Mouse (Mus musculus) small intestine, adult 2 months (tissue): Measurements from ENCODE around the gene Sptbn4. TPM values are rescaled to one million over a fixed set of nuclear protein-coding genes. Genes with fewer than 3 reads are reported as not detected.

Experiments used
- H3K27ac ChIP-seq: fragments of 200-500 bp; 2 replicates; pipeline ENCODE4 v1.5.1; 2012; ENCODE audit warnings: low read depth, low read length, control low read depth, inconsistent platforms; ENCODE audit not compliant: insufficient read depth
- H3K27me3 ChIP-seq: fragments of 200-500 bp; 2 replicates; pipeline ENCODE4 v1.6.1; 2012; ENCODE audit warnings: mild to moderate bottlenecking, moderate library complexity, low read length, inconsistent platforms; ENCODE audit not compliant: control insufficient read depth, insufficient read depth
- H3K36me3 ChIP-seq: fragments of 200-500 bp; 2 replicates; pipeline ENCODE4 v1.6.1; 2012; ENCODE audit warnings: mild to moderate bottlenecking, low read length, control low read depth, inconsistent platforms; ENCODE audit not compliant: control insufficient read depth, insufficient read depth
- H3K4me1 ChIP-seq: fragments of 200-500 bp; 2 replicates; pipeline ENCODE4 v1.6.1; 2012; ENCODE audit warnings: low read length, inconsistent platforms, mixed read lengths; ENCODE audit not compliant: control insufficient read depth, insufficient read depth, insufficient read length
- H3K4me3 ChIP-seq: fragments of 200-500 bp; 2 replicates; pipeline ENCODE4 v1.5.1; 2012; ENCODE audit warnings: low read depth, mild to moderate bottlenecking, control low read depth, inconsistent platforms, low read length, moderate library complexity
- CTCF ChIP-seq: fragments of 200-500 bp; IDR thresholded peaks from 2 replicates; pipeline ENCODE4 v1.5.1; 2012; ENCODE audit warnings: low read depth, mild to moderate bottlenecking, control low read depth, inconsistent platforms, low read length, moderate library complexity, mixed read lengths; ENCODE audit not compliant: insufficient replicate concordance, insufficient read length; ENCODE audit errors: extremely low read depth
- POLR2A ChIP-seq: fragments of 200-500 bp; IDR thresholded peaks from 2 replicates; pipeline ENCODE4 v1.6.1; 2012; ENCODE audit warnings: low read depth, mild to moderate bottlenecking, control low read depth, inconsistent platforms, low read length, moderate library complexity
- WGBS: fragments of 180-500 bp; shearing (Covaris S2); methylation state at CpG from one replicate; pipeline ENCODE4 v1.1.7; 2018; 5-methylcytosine and 5-hydroxymethylcytosine counted together
- polyA plus RNA-seq: library from polyadenylated mRNA; depleted of rRNA; stranded (reverse); fragments of >200 nt; gene quantifications from 2 replicates; pipeline ENCODE4 v1.2.3, GENCODE M21; 2012; rRNA removed

The Sptbn4 gene
- polyA plus RNA-seq, 1 experiment: 0.19 TPM

DNA sequence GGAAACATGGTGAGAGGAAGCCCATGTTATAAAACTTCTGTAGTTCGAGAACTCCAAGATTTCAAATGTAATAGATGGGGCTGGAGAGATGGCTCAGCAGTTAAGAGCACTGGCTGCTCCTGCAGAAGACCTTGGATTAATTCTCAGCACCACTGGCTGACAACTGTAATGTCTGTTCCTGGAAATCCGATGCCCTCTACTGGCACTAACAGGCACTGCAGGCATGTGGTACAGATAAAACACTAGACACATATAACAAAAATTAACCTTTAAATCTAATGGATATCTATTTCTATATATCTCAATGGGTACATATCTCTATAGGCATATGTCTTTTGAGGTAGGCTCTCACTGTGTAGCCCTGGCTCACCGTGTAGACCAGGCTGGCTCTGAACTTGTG is 133.1 kb downstream of the Sptbn4 start:
- Histone ChIP-seq H3K36me3 (no peaks in the 10 kb centered on the region), H3K4me3 (no peak overlapping the region), H3K4me1 (peaks cover 3% of the 10 kb centered on the region), H3K27me3 (no peaks in the 10 kb centered on the region), H3K27ac (no peak overlapping the region)
- peak; percentile 27; the same call in 1 of the 2 replicates for TF ChIP-seq CTCF
- TF ChIP-seq POLR2A: no peak
- 89% methylated on average over 3 of the region's 3 CpGs for WGBS

DNA sequence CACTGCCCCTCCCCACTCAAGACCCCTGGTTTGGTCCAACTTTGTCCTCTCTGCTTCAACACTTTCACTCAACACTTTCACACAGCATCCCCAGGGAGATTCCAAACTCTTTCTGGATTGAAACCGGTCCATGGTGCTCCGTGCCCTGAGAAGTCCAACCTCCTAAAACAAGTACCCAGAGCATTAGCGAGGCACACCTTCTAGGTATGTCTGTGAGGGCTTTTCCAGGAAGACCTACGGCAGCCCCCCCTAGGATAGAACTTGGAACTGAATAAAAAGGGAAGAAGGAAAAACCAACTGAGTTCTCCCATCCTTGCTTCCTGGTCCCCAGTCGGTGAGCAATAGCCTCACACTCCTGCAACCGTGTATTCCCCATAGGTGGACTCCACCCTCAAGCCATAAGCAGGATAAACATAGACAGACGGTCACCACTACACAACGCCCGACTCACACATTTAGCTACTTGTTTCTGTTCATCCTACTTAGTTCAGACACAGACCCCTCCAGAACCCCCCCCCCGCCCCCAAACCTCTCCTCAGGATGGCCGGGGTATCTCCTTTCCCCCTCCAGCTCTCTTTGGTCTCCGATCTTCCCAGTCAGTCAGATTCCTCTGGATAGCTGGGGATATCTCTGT is 135.7 kb downstream of the Sptbn4 start:
- Histone ChIP-seq H3K4me1 (peaks cover 3% of the 10 kb centered on the region), H3K36me3 (no peaks in the 10 kb centered on the region), H3K27me3 (no peaks in the 10 kb centered on the region), H3K4me3 (no peak overlapping the region), H3K27ac (no peak overlapping the region)
- no peak for TF ChIP-seq POLR2A
- no peak for TF ChIP-seq CTCF
- WGBS: 83% methylated on average over 12 of the region's 12 CpGs

DNA sequence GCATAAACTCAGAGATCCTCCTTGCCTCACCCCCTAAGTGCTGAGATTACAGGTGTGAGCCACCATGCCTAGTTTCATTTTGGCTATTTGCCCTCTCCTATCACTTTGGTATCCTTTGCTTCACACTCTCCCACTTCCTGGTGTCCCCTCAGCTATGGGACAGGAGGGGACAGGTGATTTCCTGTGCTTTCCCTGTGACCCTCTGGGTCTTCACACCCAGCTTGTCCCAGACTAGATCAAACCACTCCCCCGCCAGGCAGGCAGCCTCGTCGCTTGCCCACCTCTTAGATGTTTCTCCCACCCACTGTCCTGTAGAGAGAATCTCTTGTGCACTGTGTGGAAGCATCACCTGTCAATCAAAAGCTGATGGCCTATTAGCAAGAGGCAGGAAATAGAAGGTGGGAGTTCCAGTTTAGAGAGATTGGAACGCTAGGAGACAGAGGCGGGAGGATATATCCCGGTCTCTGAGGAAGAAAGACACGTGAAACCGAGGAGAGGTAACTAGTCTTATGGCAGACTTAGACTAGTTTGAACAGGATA is 136.4 kb downstream of the Sptbn4 start:
- WGBS: 61% methylated on average over 8 of the region's 8 CpGs
- TF ChIP-seq POLR2A (no peak), CTCF (no peak)
- Histone ChIP-seq H3K36me3 (no peaks in the 10 kb centered on the region), H3K27me3 (no peaks in the 10 kb centered on the region), H3K4me3 (no peak overlapping the region), H3K27ac (no peak overlapping the region), H3K4me1 (peaks cover 3% of the 10 kb centered on the region)

DNA sequence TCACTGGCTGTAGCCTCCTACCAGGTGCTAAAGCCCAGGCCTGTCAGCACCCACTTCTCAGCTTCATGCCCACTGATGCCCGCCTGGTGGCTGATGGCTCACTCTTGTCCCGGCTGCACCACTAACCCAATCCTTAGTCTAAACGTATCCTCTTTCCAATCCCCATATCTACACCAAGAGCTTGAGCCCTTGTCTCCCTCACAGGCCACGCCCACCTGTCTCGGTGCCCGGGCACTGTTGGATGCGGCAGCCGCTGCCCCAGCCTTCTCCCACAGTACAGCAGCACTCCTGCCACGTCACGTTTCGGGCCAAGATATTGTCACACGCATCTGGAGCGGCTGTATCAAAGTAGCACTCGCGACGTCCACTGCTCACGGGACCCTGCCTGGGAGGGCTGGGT is 137.2 kb downstream of the Sptbn4 start:
- H3K27me3 ChIP-seq: no peaks in the 10 kb centered on the region
- H3K4me1 ChIP-seq: peaks cover 3% of the 10 kb centered on the region
- TF ChIP-seq POLR2A: no peak
- TF ChIP-seq CTCF: no peak
- WGBS: 13% methylated on average over 17 of the region's 17 CpGs
- no peak overlapping the region for H3K27ac ChIP-seq
- peak overlapping the region; percentile 35 for H3K4me3 ChIP-seq
- H3K36me3 ChIP-seq: no peaks in the 10 kb centered on the region

DNA sequence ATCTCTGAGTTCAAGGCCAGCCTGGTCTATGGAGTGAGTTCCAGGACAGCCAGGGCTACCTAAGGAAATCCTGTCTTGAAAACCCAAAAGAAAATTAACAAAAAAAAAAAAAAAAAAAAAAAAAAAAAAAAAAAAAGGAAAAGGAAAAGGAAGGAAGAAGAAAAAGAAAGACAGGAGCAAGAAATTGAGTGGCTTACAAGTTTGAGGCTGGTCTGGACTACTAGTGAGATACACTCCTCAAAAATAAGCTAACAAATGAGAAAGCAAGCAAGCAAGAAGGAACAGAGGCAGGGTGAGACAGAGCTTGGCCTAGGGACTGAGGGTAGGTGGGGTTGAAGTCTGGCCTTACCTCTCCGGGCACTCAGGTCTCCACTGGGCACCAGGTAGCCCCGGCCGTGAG is 137.7 kb downstream of the Sptbn4 start:
- peaks cover 3% of the 10 kb centered on the region for H3K4me1 ChIP-seq
- no peak overlapping the region for H3K27ac ChIP-seq
- TF ChIP-seq CTCF (no peak), POLR2A (no peak)
- 68% methylated on average over 3 of the region's 3 CpGs for whole genome bisulfite sequencing
- no peaks in the 10 kb centered on the region for H3K36me3 ChIP-seq
- H3K27me3 ChIP-seq: no peaks in the 10 kb centered on the region
- H3K4me3 ChIP-seq: no peak overlapping the region

- Histone ChIP-seq H3K27ac (no peak overlapping the region), H3K4me3 (peak overlapping the region; percentile 28; the same call in 1 of the 2 replicates)
- 15% methylated on average over 28 of the region's 28 CpGs for WGBS
These were observed 138.5 kb downstream of the Sptbn4 start for GRCm38 (mm10) chr7:27308821-27309549.

GRCm38 (mm10) chr7:27307551-27307950 is 139.9 kb downstream of the Sptbn4 start:
- no peak for TF ChIP-seq CTCF
- TF ChIP-seq POLR2A: no peak
- Histone ChIP-seq H3K27me3 (no peaks in the 10 kb centered on the region), H3K27ac (no peak overlapping the region), H3K36me3 (no peaks in the 10 kb centered on the region), H3K4me1 (peaks cover 3% of the 10 kb centered on the region), H3K4me3 (no peak overlapping the region)
- 84% methylated on average over 9 of the region's 9 CpGs for WGBS

More at GRCm38 (mm10) chr7:27308821-27309549, 138.5 kb downstream of the Sptbn4 start:
- Histone ChIP-seq H3K36me3 (no peaks in the 10 kb centered on the region), H3K4me1 (peaks cover 3% of the 10 kb centered on the region), H3K27me3 (no peaks in the 10 kb centered on the region)
- TF ChIP-seq CTCF (no peak), POLR2A (no peak)

Other genes starting within 250 kb of the Sptbn4 start
- 15.3 and 44.6 TPM in 2 replicates for gene Itpkc, start 219.0 kb downstream of the Sptbn4 start, polyA plus RNA-seq
- gene Coq8b, start 214.7 kb downstream of the Sptbn4 start, polyA plus RNA-seq: 34.7 and 60.7 TPM in 2 replicates
- gene Numbl, start 189.3 kb downstream of the Sptbn4 start, polyA plus RNA-seq: 8.3 and 9.0 TPM in 2 replicates
- gene Ltbp4, start 110.0 kb downstream of the Sptbn4 start, polyA plus RNA-seq: 136 and 163 TPM in 2 replicates
- gene Shkbp1, start 91.7 kb downstream of the Sptbn4 start, polyA plus RNA-seq: 62.1 and 115 TPM in 2 replicates
- not detected in 2 replicates for gene Gm20479, start 90.3 kb downstream of the Sptbn4 start, polyA plus RNA-seq
- gene Blvrb, start 292 bp upstream of the Sptbn4 start, polyA plus RNA-seq: 79.1 and 142 TPM in 2 replicates
- 5.3 and 12.8 TPM in 2 replicates for gene Sertad3, start 26.1 kb upstream of the Sptbn4 start, polyA plus RNA-seq
- 47.2 and 156 TPM in 2 replicates for gene Sertad1, start 39.2 kb upstream of the Sptbn4 start, polyA plus RNA-seq
- gene Prx, start 51.6 kb upstream of the Sptbn4 start, polyA plus RNA-seq: 0.37 and 0.68 TPM in 2 replicates
- gene Hipk4, start 75.6 kb upstream of the Sptbn4 start, polyA plus RNA-seq: 0.43 and 0.72 TPM in 2 replicates
- 72.2 and 75.6 TPM in 2 replicates for gene Pld3, start 105.5 kb upstream of the Sptbn4 start, polyA plus RNA-seq
- gene 2310022A10Rik, start 105.5 kb upstream of the Sptbn4 start, polyA plus RNA-seq: 9.8 and 19.7 TPM in 2 replicates
- 19.6 and 34.1 TPM in 2 replicates for gene Akt2, start 143.9 kb upstream of the Sptbn4 start, polyA plus RNA-seq
- 0.15 and 0.22 TPM in 2 replicates for gene Ttc9b, start 206.2 kb upstream of the Sptbn4 start, polyA plus RNA-seq
- gene Map3k10, start 226.9 kb upstream of the Sptbn4 start, polyA plus RNA-seq: 11.1 and 16.8 TPM in 2 replicates
- gene Zfp607b, start 241.7 kb upstream of the Sptbn4 start, polyA plus RNA-seq: 0.06 and 0.56 TPM in 2 replicates